Mouse (Mus musculus): Measurements from ENCODE around the gene Anxa6.
A peak's percentile ranks its signal among the peaks of the same experiment; 100 is the strongest.

Anxa6 gene

GRCm38 (mm10) chr11:54998284-54998683, 35.0 kb downstream of the Anxa6 start:
- DNase-seq (ENCODE audit: low read depth, low spot score): peak; percentile 44

- no peak for DNase-seq (ENCODE audit: low read depth, low spot score)
Observed at GRCm38 (mm10) chr11:54996176-54996575, 37.1 kb downstream of the Anxa6 start.

- no peak for DNase-seq (ENCODE audit: low read depth, low spot score)
Observed at GRCm38 (mm10) chr11:54989920-54990319, 43.3 kb downstream of the Anxa6 start.

DNA sequence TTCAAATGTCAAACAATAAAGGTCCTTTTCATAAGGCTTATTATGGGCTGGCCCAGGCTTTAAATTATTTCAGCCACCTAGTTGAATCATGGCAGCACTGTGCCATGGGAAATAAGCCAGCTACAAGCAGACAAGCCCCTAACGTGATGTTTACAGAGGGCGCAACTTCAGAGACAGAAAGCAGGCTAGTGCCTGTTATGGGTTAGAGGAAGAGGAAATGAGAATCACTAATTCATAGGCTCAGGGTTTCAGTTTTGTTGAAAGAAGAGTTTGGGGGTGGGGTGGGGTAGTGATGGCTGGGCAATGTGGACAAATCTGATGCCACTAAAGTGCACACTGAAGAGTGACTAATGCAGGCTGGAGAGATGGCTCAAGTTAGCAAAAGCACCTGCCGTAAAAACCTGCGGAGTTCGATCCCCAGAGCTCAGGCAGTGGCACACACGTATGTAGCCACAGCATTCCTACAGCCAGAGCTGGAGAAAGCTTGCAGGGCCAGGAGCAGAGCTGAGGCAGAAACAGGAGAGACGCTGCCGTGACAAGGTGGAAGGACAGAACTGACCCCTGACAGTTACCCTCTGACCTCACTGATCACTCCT, 44.4 kb downstream of the Anxa6 start:
- DNase-seq (ENCODE audit: low read depth, low spot score): no peak

DNA sequence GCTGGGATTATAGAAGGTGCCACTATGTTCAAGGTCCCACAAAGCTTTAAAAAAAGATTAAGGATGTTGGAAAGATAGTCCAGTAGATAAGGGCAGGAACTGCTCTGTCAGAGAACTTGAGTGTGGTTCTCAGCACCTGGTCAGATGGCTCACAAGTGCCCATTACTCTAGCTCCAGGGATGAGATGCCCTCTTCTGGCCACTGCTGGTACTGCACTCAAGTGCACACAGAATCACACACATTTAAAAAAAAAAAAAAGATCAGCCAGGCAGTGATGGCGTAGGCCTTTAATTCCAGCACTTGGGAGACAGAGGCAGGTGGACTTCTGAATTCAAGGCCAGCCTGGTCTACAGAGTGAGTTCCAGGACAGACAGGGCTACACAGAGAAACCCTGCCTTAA, 45.3 kb downstream of the Anxa6 start:
- no peak for DNase-seq (ENCODE audit: low read depth, low spot score)

DNA sequence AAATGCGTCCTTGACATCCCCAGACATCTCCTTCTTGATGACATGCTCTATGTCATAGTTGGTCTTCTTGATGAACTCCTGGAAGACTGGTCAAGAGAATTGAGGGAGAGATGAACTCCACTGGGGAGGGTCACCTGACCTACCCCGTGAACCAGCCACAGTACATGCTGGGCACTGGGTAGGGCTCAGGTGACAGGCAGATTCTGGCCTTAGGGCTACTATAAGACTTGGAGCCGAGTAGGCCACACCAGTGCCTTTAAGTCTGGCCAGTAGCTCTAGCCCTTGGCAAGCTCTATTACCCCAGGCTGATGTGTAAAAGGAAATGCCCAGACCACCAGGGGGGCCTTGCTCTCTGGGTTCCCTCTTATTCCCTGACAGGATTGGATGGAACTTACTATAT, 48.2 kb downstream of the Anxa6 start:
- DNase-seq (ENCODE audit: low read depth, low spot score): no peak

DNA sequence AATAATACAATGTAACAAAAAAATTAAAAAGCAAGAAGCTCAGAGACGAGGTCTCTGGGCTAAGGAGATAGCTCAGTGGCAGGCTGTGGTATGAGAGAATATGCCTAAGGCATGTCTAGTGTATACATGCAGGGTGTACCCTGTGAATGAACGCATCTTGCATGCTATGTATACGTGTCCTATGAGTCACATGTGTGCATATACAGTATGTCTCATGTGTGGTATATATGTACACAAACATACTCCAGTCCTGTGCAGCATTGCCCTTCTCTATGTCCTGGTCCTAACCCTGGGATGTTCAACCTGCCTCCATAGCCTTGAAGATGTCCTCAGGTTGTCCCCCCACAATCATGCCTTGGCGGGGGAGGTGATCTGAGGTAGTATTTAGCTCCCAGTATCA, 48.7 kb downstream of the Anxa6 start:
- DNase-seq (ENCODE audit: low read depth, low spot score): no peak

DNA sequence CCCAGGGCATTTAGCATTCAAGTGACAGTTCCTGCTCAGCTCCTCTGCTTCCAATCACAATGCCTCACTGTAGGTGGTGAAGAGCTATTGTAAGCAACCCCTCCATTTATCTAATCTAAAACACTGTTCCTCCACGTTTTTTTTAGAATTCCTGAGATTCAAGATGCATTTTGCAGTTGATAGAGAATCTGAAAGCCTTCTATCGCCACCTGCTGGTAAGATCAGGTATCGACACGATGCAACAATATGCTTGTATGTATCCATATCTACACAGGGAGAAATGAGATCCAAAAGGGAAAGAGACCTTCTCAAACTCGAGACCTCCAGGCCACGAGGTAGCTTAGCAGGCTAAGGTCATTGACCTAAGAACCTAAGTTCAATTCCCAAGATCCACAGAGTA, 49.2 kb downstream of the Anxa6 start:
- DNase-seq (ENCODE audit: low read depth, low spot score): peak; percentile 54

DNA sequence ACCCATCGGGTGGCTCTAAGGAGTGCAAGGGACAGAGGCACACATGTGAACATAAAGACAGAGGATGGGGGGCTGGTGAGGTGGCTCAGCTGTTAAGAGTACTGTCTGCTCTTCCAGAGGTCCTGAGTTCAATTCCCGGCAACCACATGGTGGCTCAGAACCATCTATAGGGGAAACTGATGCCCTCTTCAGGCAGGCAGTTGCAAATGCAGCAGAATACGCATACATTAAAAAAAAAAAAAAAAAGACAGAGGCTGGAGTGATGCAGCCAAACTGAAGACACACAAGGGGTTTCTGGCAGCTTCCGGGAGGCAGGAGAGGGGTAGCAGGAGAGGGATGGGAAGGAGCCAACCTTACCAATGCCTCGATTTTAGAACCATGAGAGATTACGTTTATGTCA, 50.7 kb downstream of the Anxa6 start:
- no peak for DNase-seq (ENCODE audit: low read depth, low spot score)

DNA sequence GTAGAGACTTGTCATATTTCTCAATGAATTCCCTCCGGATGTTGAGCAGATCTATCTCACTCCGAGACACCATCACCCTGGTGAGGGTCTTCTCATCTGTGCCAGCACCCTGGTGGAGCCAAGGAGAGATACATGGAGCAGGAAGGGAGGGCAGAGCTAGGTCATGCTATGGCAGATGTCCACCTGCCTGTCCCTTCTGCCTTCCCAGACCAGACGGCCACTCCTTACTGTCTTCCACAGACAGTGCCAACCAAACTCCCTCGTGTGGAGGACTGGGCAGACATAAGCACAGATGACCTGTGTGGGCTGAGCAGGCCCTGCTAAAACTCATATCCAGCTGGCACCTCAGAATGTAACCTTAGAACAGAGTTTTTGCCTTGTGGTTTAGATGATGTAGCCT, 51.6 kb downstream of the Anxa6 start:
- DNase-seq (ENCODE audit: low read depth, low spot score): no peak

- no peak for DNase-seq (ENCODE audit: low read depth, low spot score)
Observed at GRCm38 (mm10) chr11:54977385-54977937, 55.8 kb downstream of the Anxa6 start.

GRCm38 (mm10) chr11:54976351-54976750, 56.9 kb downstream of the Anxa6 start:
- no peak for DNase-seq (ENCODE audit: low read depth, low spot score)

DNA sequence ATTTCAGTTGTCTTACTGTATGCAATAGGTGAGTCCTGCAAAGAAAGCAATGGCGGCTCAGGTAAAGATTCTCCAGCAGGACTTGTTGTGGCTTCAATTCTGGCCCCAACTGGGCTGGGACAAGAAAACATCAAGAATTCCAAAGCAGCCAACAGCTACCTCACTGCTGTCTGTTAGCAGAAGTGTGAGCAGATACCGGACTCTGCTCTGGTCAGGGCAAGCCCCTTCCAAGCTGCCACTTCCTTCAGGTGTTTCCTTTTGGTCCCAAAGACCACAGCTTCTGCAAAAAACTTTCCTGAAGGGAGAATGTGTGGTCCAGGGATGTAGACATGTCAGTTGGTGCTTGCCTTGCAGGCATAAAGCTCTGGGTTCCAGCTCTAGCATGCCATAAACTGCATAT, 57.5 kb downstream of the Anxa6 start:
- no peak for DNase-seq (ENCODE audit: low read depth, low spot score)

DNA sequence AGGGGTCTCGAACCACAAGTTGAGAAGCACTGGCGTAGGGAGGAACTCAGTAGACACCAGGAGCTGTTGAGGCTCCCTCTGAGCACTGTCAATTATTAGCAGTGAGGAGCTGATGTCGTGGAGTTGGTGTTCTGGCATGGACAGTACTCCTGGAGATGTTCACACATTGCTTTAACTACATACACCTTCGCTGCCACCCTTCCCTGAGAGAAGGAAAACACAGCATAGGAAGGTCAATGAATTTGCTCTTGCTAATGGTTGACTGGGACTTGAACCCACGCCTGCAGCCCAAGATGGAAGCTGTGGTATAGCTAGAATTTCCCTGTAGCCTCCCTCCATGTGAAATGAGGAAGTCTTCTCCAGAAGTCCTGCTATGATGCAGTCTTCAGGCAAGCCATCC, 57.9 kb downstream of the Anxa6 start:
- DNase-seq (ENCODE audit: low read depth, low spot score): no peak

GRCm38 (mm10) chr11:54974639-54975038, 58.6 kb downstream of the Anxa6 start:
- DNase-seq (ENCODE audit: low read depth, low spot score): no peak

DNA sequence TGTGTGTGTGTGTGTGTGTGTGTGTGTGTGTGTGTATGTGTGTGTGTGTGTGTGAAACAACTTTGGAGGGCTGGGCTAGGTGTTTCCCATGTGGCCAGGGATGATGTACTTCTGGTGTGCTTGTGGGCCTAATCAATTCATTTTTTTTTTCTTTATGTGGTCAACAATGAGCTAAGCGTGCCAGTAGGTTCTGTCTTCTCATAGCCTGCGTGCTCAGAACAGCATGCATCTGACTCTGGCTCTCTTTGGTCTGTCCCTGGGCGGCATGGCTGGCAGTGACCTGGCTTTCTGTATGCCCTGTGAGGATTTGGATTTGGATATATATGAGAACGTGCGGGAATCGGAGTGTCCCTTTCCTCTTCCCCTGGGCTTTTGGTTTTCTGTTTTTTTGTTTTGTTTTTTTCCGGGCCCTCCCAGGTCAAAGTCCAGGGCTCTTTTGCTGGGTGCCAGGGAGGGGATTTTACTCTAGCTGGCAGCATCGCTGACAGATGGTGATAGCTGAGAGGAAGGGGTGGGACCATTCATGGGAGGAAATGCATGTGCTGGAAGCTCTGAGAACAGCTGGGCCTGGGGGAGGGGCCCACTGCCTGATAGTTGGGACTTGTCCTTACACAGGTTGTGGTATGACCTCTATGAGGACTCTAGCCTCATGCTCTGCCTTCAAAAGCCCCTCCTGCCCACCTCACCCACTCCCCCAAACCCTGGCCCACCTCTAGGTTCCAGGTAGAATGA, 59.6 kb downstream of the Anxa6 start:
- DNase-seq (ENCODE audit: low read depth, low spot score): no peak

DNA sequence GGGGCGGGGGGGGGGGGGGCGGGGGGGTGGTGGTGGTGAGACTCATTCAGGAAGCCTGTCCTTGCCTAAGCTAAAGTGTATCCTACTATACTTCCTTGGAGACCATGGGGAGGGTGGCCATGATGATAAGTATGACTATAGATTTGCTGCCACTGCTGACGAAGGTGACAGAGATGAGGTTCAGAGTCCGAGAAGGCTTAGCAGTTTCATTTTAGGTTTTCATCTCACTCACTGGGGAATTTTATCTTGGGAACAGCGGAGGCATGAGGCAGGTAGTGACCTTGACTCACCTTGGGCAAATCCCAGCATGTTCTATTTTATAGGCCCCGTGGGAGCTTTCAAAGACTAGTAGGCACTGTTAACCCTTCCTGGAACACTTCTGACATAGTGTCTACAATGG, 60.5 kb downstream of the Anxa6 start:
- no peak for DNase-seq (ENCODE audit: low read depth, low spot score)

DNA sequence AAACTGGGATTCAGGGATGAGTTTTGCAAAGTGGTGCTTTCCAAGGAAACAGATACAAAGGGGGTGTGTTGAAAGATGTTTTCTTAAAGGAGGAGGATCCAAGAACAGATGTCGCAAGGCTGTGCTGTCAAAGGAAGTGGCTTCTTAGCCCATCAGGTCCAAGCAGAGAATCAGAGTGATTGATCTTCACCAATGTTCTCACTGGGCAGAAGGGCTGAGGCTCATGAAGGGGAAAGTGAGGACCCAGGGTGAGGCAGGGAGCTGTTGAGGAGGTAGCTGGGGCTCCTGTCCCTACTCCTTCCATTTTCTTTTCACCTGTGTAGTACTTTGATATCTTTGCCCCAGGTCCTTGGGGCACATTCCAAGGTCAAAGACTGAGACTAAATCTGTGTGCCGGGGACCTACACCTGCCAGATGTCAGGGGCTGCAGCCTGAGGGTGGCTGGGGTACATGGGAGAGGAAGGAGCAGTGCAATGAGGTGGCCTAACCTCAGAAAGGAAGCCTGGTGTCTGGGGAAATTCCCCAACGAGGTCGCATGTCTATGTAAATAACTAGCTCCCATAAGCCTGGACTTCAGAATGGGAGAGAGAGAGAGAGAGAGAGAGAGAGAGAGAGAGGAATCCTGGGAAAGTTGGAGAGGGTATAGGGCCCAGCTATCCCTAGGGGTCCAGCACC, 61.1 kb downstream of the Anxa6 start:
- no peak for DNase-seq (ENCODE audit: low read depth, low spot score)

DNA sequence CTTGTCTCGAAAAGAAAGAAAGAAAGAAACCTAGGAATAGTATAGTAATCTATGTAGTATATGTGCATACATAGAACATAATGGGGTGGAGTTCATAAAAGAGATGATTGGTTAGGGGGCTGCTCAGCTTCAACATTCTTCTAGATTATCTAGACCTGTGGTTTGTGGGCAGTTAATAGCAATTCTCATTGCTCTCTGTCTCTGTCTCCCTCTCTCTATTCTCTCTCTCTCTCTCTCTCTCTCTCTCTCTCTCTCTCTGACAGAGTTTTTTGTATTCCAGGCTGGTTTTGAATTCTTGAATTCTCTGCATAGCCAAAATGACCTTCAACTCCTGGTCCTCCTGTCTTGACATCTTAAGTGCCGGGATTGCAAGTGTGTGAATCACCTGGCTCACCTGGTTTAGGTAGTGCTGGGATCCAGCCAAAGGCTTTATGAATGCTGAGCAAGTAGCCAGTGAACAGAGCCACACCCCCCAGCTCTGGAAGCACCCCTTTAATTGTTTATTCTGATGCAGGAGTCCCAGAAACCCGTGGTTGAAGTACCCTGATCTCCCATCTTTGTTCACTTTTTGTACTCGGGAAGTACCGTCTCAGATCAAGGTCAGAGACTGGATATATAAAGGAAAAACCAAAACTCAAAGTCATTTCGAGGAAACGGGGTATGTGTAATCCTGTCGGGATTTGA, 61.7 kb downstream of the Anxa6 start:
- no peak for DNase-seq (ENCODE audit: low read depth, low spot score)

GRCm38 (mm10) chr11:54965234-54965633, 68.0 kb downstream of the Anxa6 start:
- no peak for DNase-seq (ENCODE audit: low read depth, low spot score)

- DNase-seq (ENCODE audit: low read depth, low spot score): no peak
Observed at GRCm38 (mm10) chr11:54962810-54963209, 70.4 kb downstream of the Anxa6 start, which contains the start of gene Tnip1. Gene Tnip1, minus strand, starts transcription at chr11:54962917.

GRCm38 (mm10) chr11:54961921-54962320, 71.3 kb downstream of the Anxa6 start:
- no peak for DNase-seq (ENCODE audit: low read depth, low spot score)

All from embryo, embryonic 11.5 days (tissue).